Mouse (Mus musculus) heart, adult 2 months (tissue): Measurements from ENCODE around the gene Nt5dc3. TPM values are rescaled to one million over a fixed set of nuclear protein-coding genes. Genes with fewer than 3 reads are reported as not detected.

Experiments
- DNase-seq, 2 experiments: peaks; one replicate each; pipeline ENCODE4 v3.0.0; 2021
- H3K27ac ChIP-seq: fragments of 200-600 bp; 2 replicates; pipeline ENCODE4 v1.8.1; 2022
- H3K27me3 ChIP-seq: fragments of 200-500 bp; 2 replicates; pipeline ENCODE4 v1.6.1; 2012; ENCODE audit warnings: mild to moderate bottlenecking, low read length, inconsistent platforms, mixed read lengths; ENCODE audit not compliant: control insufficient read depth, insufficient read depth
- H3K36me3 ChIP-seq: fragments of 200-500 bp; 2 replicates; pipeline ENCODE4 v1.6.1; 2012; ENCODE audit warnings: low read length, inconsistent platforms; ENCODE audit not compliant: control insufficient read depth, insufficient read depth
- H3K4me1 ChIP-seq: fragments of 200-500 bp; 2 replicates; pipeline ENCODE4 v1.6.1; 2011; ENCODE audit warnings: low read length; ENCODE audit not compliant: control insufficient read depth, insufficient read depth
- H3K4me3 ChIP-seq: fragments of 200-600 bp; 2 replicates; pipeline ENCODE4 v1.8.1; 2022
- H3K79me2 ChIP-seq: fragments of 200-500 bp; replicated peaks from 2 replicates; pipeline ENCODE4 v1.6.1; 2012; ENCODE audit warnings: mild to moderate bottlenecking, inconsistent platforms, low read length, moderate library complexity, mixed read lengths; ENCODE audit not compliant: control insufficient read depth, insufficient read depth
- H3K9ac ChIP-seq: fragments of 200-500 bp; 2 replicates; pipeline ENCODE4 v1.6.1; 2012; ENCODE audit warnings: low read depth, mild to moderate bottlenecking, control low read depth, inconsistent platforms, low read length, mixed read lengths
- CTCF ChIP-seq: fragments of 200-600 bp; IDR thresholded peaks from 2 replicates; pipeline ENCODE4 v1.8.1; 2022; ENCODE audit warnings: antibody characterized with exemption, mild to moderate bottlenecking, moderate library complexity
- EP300 ChIP-seq: fragments of 200-500 bp; IDR thresholded peaks from 2 replicates; pipeline ENCODE4 v1.6.1; 2011; ENCODE audit warnings: low read depth, low read length, control low read depth; ENCODE audit not compliant: insufficient read depth
- POLR2A ChIP-seq: fragments of 200-500 bp; IDR thresholded peaks from 2 replicates; pipeline ENCODE4 v1.6.1; 2011; ENCODE audit warnings: mild to moderate bottlenecking, low read depth, low read length, control low read depth; ENCODE audit not compliant: insufficient read depth
- WGBS: fragments of 180-500 bp; shearing (Covaris S2); methylation state at CpG from one replicate; pipeline ENCODE4 v1.1.7; 2018; 5-methylcytosine and 5-hydroxymethylcytosine counted together
- intact Hi-C: fragments of 180-260 bp; cut with DNase I; formaldehyde crosslinking; loops from one replicate; pipeline ENCODE4 v1.15.1; 2025
- polyA plus RNA-seq: library from polyadenylated mRNA; depleted of rRNA; stranded (reverse); fragments of >200 nt; gene quantifications from 2 replicates; pipeline ENCODE4 v1.2.3, GENCODE M21; 2012
- total RNA-seq, 2 experiments: library from RNA; stranded (reverse); gene quantifications; 2 replicates each; pipeline ENCODE4 v1.2.3; 2021

Gene Nt5dc3
- total and polyA plus RNA-seq, 3 experiments: 25.3 to 36.6 (median 33.9) TPM

DNA sequence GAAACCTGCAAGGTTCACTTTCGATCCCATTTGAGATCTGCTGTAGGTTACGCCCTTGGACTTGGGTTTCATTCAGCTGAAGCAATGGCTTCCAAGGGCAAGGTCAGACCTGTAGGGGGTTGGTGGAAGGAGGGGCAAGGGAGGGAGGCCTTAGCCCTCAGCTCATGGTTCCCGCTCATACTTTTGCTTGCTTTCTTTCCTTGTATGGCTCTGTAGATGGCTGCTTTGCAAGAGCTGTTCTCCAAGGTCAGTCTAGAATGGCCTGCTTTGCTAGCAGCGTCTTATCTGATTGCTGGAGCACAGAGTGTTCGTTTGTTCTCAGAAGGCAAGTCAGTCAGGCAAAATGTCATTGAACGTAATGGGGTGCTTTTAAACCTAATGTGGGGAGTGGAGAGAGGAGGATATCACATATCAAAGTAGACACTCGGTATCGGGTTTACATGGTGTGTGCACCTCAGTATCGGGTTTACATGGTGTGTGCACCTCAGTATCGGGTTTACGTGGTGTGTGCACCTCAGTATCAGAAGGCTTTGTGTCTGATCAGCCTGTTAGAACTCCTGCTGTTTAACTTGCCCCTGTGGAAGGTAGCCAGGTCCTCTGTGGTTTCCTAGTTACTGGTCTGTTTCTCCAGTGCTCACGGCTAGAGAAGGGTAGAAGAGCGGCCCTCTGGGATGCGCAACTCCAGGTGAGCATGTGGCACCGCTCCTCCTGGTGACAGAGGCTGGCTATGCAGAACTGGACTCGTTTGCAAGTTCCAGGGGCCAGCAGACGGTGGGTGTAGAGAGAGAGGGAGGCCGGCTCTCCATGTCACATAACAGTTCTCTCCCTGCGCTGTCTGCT, 35.7 kb downstream of the Nt5dc3 start:
- Histone ChIP-seq H3K9ac (no peak overlapping the region), H3K27me3 (no peaks in the 10 kb centered on the region), H3K4me3 (no peak overlapping the region), H3K4me1 (peaks cover 13% of the 10 kb centered on the region), H3K36me3 (no peaks in the 10 kb centered on the region), H3K79me2 (no peaks in the 10 kb centered on the region), H3K27ac (peak overlapping the region; percentile 10)
- 68% methylated on average over 19 of the region's 19 CpGs for WGBS
- TF ChIP-seq POLR2A (no peak), EP300 (0 out of 2 replicates have a peak, but pooled peaks have one; percentile 18), CTCF (no peak)
- intact Hi-C loops: loop anchor here (2.0 kb wide), 1 partner anchor 36 kb away; the partner anchor contains the start of gene Nt5dc3
- peak in 1 of 2 experiments; percentile 29 for DNase-seq

DNA sequence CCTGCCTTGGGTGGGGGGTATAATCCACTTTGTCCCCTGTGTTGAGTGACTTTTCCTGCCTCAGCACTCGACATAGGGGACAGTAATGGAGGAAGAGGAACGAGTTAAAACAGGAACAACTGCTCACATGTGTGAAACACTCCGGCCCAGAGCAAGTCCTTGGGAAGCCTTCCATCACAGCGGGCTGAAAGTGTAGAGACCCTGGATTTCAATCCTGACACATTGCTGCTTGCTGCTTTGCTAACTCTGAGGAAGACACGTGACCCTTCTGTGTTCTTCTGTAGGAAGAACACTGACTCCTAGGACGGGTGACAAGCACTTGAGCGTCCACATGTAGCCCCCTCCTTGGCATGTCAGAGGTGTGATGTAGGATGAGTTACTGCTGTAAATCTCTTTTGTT, 36.3 kb downstream of the Nt5dc3 start:
- intact Hi-C loops: loop anchor here (2.0 kb wide), 1 partner anchor 36 kb away; the partner anchor contains the start of gene Nt5dc3
- DNase-seq: no peak
- Histone ChIP-seq H3K27ac (peak overlapping the region; percentile 10; the same call in 1 of the 2 replicates), H3K27me3 (no peaks in the 10 kb centered on the region), H3K4me3 (no peak overlapping the region), H3K79me2 (no peaks in the 10 kb centered on the region), H3K4me1 (peaks cover 12% of the 10 kb centered on the region), H3K36me3 (no peaks in the 10 kb centered on the region), H3K9ac (no peak overlapping the region)
- no peak for TF ChIP-seq EP300
- no peak for TF ChIP-seq POLR2A
- TF ChIP-seq CTCF: no peak
- WGBS: 75% methylated on average over 7 of the region's 7 CpGs

DNA sequence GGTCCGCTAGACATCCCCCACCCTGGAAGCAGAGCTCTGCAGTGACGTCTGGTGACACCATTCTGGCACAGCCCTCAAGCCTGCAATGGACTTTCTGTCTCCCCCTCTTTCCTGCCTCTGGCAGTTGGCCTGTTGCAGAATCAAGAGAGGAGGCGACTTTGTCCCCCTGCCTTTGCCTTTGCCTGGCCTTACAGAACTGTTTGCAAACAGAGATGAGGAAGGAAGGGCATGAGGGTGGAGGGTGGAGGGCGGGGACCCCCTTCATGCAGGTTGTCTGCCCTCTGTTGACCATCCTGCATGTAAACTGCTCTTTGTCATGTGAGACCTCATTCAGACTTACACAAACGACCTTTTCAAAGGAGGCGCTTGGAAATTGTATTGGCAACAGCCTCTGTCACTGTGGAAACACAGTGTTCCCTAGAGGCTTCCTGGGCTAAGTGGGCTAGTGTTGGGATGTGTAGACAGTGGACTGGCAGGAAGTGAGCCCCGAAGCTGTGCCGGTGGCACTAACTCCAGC, 40.9 kb downstream of the Nt5dc3 start:
- Histone ChIP-seq H3K36me3 (no peaks in the 10 kb centered on the region), H3K4me3 (no peak overlapping the region), H3K27me3 (no peaks in the 10 kb centered on the region), H3K9ac (peak overlapping the region; percentile 11; the same call in 1 of the 2 replicates), H3K79me2 (no peaks in the 10 kb centered on the region), H3K4me1 (peaks cover 8% of the 10 kb centered on the region), H3K27ac (peak overlapping the region; percentile 67)
- intact Hi-C loops: no loop called here
- 6% methylated on average over 8 of the region's 8 CpGs for WGBS
- TF ChIP-seq CTCF (peak; percentile 46), POLR2A (no peak), EP300 (no peak)
- peak; percentile 61 to 62 for DNase-seq

DNA sequence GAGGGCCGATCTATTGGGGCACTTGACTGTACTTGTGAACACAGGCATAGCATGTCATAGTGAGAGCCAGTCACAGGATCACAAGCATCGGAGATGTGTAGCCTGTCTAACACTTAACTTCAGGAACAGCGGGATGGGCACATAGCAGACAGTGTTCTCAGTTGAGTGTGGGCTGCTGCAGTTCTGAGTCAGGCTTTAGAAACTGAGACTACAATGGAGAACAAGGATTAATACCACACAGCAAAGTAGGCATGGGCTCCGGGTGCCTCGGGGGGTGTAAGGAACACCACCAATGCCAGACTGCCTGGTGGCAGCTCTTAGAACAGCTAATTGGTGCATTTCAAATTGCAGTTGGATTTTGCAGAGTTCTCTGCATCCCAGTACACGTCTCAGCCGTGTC, 42.2 kb downstream of the Nt5dc3 start:
- peaks cover 3% of the 10 kb centered on the region; the same call in 1 of the 2 replicates for H3K36me3 ChIP-seq

DNA sequence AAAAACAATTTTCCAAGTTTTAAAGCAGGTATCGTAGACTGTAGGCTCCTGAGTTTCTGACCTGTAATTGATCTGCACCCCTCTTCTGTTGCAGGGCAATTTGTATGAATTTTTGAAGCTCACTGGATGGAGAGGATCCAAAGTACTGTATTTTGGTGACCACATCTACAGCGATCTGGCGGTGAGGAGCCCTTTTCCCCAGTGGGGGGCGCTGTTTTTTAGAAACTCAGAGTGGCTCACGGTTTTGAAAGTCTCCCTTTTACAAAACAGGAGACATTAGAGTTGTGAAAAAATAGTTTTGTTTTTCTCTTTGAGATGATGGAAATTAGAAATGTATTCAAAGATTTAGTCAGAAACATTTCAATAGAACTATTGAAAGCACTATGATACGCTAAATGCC, 45.3 kb downstream of the Nt5dc3 start:
- Histone ChIP-seq H3K27ac (no peak overlapping the region), H3K4me1 (peaks cover 4% of the 10 kb centered on the region), H3K4me3 (no peak overlapping the region), H3K9ac (no peak overlapping the region), H3K79me2 (no peaks in the 10 kb centered on the region), H3K36me3 (peaks cover 3% of the 10 kb centered on the region; the same call in 1 of the 2 replicates), H3K27me3 (no peaks in the 10 kb centered on the region)
- peak; percentile 50 for TF ChIP-seq CTCF
- TF ChIP-seq EP300: no peak
- intact Hi-C loops: no loop called here
- no peak for DNase-seq
- 90% methylated on average over 6 of the region's 6 CpGs for WGBS

More for the DNA sequence above, 42.2 kb downstream of the Nt5dc3 start:
- Histone ChIP-seq H3K79me2 (no peaks in the 10 kb centered on the region), H3K27me3 (no peaks in the 10 kb centered on the region), H3K4me1 (peaks cover 6% of the 10 kb centered on the region), H3K9ac (no peak overlapping the region), H3K4me3 (no peak overlapping the region), H3K27ac (no peak overlapping the region)
- TF ChIP-seq CTCF (no peak), POLR2A (no peak), EP300 (no peak)
- DNase-seq: no peak
- 94% methylated on average over 7 of the region's 7 CpGs for WGBS
- intact Hi-C loops: no loop called here

DNA sequence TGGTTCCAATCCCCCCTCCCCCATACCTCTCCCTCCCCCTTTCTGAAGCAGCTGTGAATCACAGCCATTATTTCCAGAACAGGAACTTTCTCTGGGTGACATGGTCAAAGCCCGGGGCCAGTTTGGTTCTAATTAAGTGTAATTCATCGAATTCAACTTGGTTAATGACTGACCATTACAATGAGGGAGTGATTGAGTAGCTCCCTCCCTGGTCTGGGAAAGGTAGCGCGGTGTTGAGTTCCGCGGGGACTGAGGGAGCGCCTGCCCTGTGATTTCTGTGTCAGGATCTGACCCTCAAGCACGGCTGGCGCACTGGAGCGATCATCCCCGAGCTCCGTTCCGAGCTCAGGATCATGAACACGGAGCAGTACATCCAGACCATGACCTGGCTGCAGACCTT, 46.1 kb downstream of the Nt5dc3 start:
- 86% methylated on average over 14 of the region's 14 CpGs for WGBS
- Histone ChIP-seq H3K36me3 (peaks cover 3% of the 10 kb centered on the region; the same call in 1 of the 2 replicates), H3K79me2 (no peaks in the 10 kb centered on the region), H3K4me1 (no peaks in the 10 kb centered on the region; the same call in 1 of the 2 replicates), H3K9ac (no peak overlapping the region), H3K27ac (no peak overlapping the region), H3K27me3 (no peaks in the 10 kb centered on the region), H3K4me3 (no peak overlapping the region)
- no peak for DNase-seq
- TF ChIP-seq POLR2A (no peak), CTCF (no peak), EP300 (no peak)
- intact Hi-C loops: no loop called here
